Mouse (Mus musculus) hindbrain, embryonic 10.5 days (tissue): ENCODE data around the gene Sval2. TPM values are rescaled to one million over a fixed set of nuclear protein-coding genes. Genes with fewer than 3 reads are reported as not detected.

Experiments used
- DNase-seq: peaks from one replicate; pipeline ENCODE4 v3.0.0-alpha.2; 2017; ENCODE audit warnings: low spot score
- H3K27ac ChIP-seq: fragments of 300-500 bp; sonication (generic); 2 replicates; pipeline ENCODE4 v1.5.1; 2016; ENCODE audit warnings: mild to moderate bottlenecking, moderate library complexity
- H3K27me3 ChIP-seq: fragments of 300-500 bp; sonication (generic); 2 replicates; pipeline ENCODE4 v1.6.1; 2016; ENCODE audit warnings: mild to moderate bottlenecking; ENCODE audit not compliant: poor library complexity, insufficient read depth, severe bottlenecking
- H3K36me3 ChIP-seq: fragments of 300-500 bp; sonication (generic); 2 replicates; pipeline ENCODE4 v1.6.1; 2016; ENCODE audit warnings: mild to moderate bottlenecking, moderate library complexity
- H3K4me1 ChIP-seq: fragments of 300-500 bp; sonication (generic); replicated peaks from 2 replicates; pipeline ENCODE4 v1.6.1; 2016; ENCODE audit warnings: mild to moderate bottlenecking
- H3K4me3 ChIP-seq: fragments of 300-500 bp; sonication (generic); 2 replicates; pipeline ENCODE4 v1.5.1; 2016; ENCODE audit warnings: mild to moderate bottlenecking, moderate library complexity
- H3K9me3 ChIP-seq: fragments of 300-500 bp; sonication (generic); 2 replicates; pipeline ENCODE4 v1.6.1; 2016; ENCODE audit warnings: mild to moderate bottlenecking, moderate library complexity
- WGBS: fragments of 180-500 bp; shearing (Covaris S2); methylation state at CpG from one replicate; pipeline ENCODE4 v1.1.7; 2016; 5-methylcytosine and 5-hydroxymethylcytosine counted together
- polyA plus RNA-seq: library from polyadenylated mRNA; unstranded; fragments of >200 nt; fragmentation: Nextera tagmentation; extraction: Ambion mirVana; gene quantifications from 2 replicates; pipeline ENCODE4 v1.2.1, GENCODE M21; 2016

Sval2 gene
- polyA plus RNA-seq, result not detected in 2 replicates

DNA sequence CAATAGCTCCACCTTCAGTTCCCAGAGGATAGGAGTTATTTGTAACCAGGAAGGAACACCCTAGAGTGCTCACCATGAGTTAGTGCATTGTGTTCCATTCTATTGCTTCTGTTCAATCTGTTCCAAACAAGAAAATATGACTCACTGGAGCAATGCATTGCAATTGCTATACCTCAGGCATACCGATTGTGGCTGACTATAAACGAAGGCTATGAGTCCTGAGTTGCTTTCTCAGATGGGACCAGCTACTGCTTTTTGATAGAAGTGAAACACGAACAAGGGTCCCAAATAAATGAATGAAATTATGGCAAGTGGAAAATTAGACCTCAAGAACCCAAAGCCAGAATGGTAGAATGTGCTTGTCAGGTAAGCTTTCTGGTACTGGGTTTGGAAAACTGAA is at the start of gene Sval2:
TSS of gene Sval2 (plus strand) at position 301 of the 400 bp plus-strand sequence.
- 87% methylated on average over 3 of the region's 3 CpGs for WGBS
- DNase-seq, result no peak
- Histone ChIP-seq H3K4me3 (no peak within 1 kb of the TSS), H3K27ac (no peak within 1 kb of the TSS), H3K36me3 (no peaks in the 10 kb centered on the region), H3K27me3 (no peaks in the 10 kb centered on the region), H3K9me3 (no peaks in the 10 kb centered on the region), H3K4me1 (no peaks in the 10 kb centered on the region)

DNA sequence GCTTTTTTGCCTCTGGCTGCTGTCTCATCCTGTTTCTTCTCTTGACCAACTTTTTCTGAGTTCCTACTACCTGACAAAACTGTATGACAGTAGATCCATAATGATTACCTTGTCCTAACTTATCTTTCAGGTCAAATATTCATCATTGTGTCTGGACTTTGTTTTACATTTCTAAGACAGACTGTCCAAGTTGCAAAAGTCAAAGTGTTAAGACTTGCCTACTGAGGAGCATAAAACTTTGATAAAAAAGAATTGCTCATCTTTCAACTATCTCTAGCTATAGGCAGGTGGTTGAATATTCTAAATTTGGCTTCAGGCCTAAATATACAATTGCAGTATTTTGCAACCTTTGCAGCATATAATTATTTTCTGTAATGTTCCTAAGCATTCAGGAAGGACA is 28.7 kb upstream of the Sval2 start:
- no peak for DNase-seq
- Histone ChIP-seq H3K9me3 (no peaks in the 10 kb centered on the region), H3K36me3 (no peaks in the 10 kb centered on the region), H3K4me1 (no peaks in the 10 kb centered on the region), H3K27me3 (no peaks in the 10 kb centered on the region), H3K4me3 (no peak overlapping the region), H3K27ac (no peak overlapping the region)

DNA sequence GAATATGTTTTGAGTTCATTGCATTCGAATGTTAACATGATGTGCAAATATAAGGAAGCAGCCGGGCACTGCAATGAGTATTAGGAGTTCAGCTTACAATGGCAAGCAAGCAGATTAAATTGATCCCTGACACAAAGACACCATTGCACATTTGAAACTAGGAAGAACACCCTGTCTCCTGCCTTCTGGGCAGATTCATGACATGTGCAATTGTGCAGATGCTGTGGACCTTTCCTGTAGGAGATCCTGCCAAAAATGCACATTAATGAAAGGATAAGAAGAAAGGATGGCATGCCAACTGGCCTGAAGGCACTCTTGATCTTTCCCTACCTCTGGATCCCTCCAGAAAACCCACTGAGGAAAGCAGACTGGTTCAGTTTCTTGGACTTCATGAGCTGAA is 23.3 kb upstream of the Sval2 start:
- no peaks in the 10 kb centered on the region for H3K27me3 ChIP-seq
- H3K27ac ChIP-seq, result no peak overlapping the region
- no peak overlapping the region for H3K4me3 ChIP-seq
- no peaks in the 10 kb centered on the region for H3K9me3 ChIP-seq
- no peak for DNase-seq
- 90% methylated on average over 2 of the region's 2 CpGs for WGBS
- H3K4me1 ChIP-seq, result no peaks in the 10 kb centered on the region
- H3K36me3 ChIP-seq, result no peaks in the 10 kb centered on the region

DNA sequence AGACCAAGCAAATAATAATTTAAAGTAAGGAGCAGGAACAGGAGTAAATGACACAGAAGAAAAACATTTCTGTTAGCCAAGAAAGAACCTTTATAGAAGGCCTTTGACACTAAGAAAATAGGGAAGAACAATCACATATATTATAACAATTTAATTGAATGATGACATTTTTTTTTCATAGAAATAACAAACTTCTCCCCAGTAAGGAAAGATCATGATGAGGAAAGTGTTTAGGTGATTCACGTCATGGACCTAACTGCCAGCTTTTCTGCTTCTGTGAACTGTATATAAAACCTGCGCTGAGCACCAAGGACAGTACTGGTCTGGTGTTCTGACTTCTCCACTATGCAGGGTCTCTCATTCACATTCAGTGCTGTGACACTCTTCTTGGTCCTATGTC is 5.6 kb upstream of the Sval2 start, which contains the start of gene Pip:
TSS of gene Pip (plus strand) at position 301 of the 400 bp plus-strand sequence.
- 85% methylated on average over 2 of the region's 2 CpGs for WGBS

DNA sequence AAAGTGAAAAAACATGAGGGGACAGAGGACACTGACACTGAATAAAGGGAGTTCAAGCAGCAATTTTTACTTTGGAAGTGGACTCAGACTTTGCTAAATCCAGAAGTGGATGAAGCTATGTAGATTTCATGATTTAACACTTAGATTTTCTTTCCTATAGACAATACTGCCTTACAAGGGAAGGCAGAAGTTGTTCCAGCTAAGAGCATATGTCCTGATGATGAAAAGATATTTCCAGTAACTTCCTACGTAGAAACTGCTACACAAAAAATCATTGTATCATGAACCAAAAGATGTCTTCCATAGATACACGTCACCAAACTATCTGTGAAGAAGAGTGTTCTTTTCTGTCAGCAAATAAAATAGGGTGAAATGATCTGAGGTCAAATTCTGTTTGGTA is 11.2 kb downstream of the Sval2 start:
- DNase-seq, result no peak
- no peak overlapping the region for H3K4me3 ChIP-seq
- H3K27me3 ChIP-seq, result no peaks in the 10 kb centered on the region
- WGBS, result 85% methylated on average over 2 of the region's 2 CpGs
- H3K9me3 ChIP-seq, result no peaks in the 10 kb centered on the region
- no peaks in the 10 kb centered on the region for H3K4me1 ChIP-seq
- no peak overlapping the region for H3K27ac ChIP-seq
- no peaks in the 10 kb centered on the region for H3K36me3 ChIP-seq

More for the DNA sequence above, 5.6 kb upstream of the Sval2 start, which contains the start of gene Pip:
- no peaks in the 10 kb centered on the region for H3K9me3 ChIP-seq
- H3K27me3 ChIP-seq, result no peaks in the 10 kb centered on the region
- no peaks in the 10 kb centered on the region for H3K4me1 ChIP-seq
- no peak within 1 kb of the TSS for H3K4me3 ChIP-seq
- no peaks in the 10 kb centered on the region for H3K36me3 ChIP-seq
- DNase-seq, result no peak
- no peak within 1 kb of the TSS for H3K27ac ChIP-seq

DNA sequence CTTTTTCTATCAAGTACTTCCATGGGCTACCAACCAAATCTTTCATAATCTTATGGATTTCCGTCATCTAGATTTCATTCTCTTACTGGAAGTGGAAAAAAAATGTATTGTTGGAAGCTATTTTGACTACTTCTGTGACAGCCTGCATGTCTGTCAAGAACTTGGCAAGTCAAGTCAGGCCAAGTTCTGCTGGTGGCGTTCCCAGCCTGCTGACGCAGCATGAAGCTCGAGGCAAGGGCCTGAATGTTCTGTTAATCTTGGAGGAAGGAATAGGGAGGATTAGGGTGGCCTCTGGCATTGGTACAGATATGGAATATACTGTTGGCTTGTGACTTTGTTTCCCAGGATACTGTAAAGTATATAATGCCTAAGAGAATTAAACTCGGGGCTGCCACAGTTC is 58.8 kb downstream of the Sval2 start:
- no peak for DNase-seq
- H3K27ac ChIP-seq, result no peak overlapping the region
- H3K9me3 ChIP-seq, result no peaks in the 10 kb centered on the region
- no peaks in the 10 kb centered on the region for H3K36me3 ChIP-seq
- no peaks in the 10 kb centered on the region for H3K4me1 ChIP-seq
- no peak overlapping the region for H3K4me3 ChIP-seq
- WGBS, result 90% methylated on average over 5 of the region's 5 CpGs
- no peaks in the 10 kb centered on the region for H3K27me3 ChIP-seq

Other genes with a start within 250 kb of the Sval2 start
- 13.4 and 13.9 TPM in 2 replicates for gene Ephb6, start 247.5 kb upstream of the Sval2 start, polyA plus RNA-seq
- 0.25 and 0.41 TPM in 2 replicates for gene Trpv6, start 216.6 kb upstream of the Sval2 start, polyA plus RNA-seq
- gene Trpv5, start 172.2 kb upstream of the Sval2 start, polyA plus RNA-seq, result not detected in 2 replicates
- gene Llcfc1, start 168.6 kb upstream of the Sval2 start, polyA plus RNA-seq, result not detected in 2 replicates
- gene Kel, start 148.7 kb upstream of the Sval2 start, polyA plus RNA-seq, result 7.2 and 9.8 TPM in 2 replicates
- gene Olfr459, start 77.8 kb upstream of the Sval2 start, polyA plus RNA-seq, result not detected in 2 replicates
- gene Pip, start 5.5 kb upstream of the Sval2 start, polyA plus RNA-seq, result not detected in 2 replicates
- gene Sval1, start 98.6 kb downstream of the Sval2 start, polyA plus RNA-seq, result 0.29 TPM in 1 of 2 replicates, not detected in the other
- gene Sval3, start 115.2 kb downstream of the Sval2 start, polyA plus RNA-seq, result not detected in 2 replicates
- gene Sva, start 185.4 kb downstream of the Sval2 start, polyA plus RNA-seq, result not detected in 2 replicates